Mouse (Mus musculus): ENCODE measurements around the gene Gfy. TPM values are rescaled to one million over a fixed set of nuclear protein-coding genes. Genes with fewer than 3 reads are reported as not detected.

Gene Gfy
- polyA plus RNA-seq, 1 experiment from 2014 or later: not detected

DNA sequence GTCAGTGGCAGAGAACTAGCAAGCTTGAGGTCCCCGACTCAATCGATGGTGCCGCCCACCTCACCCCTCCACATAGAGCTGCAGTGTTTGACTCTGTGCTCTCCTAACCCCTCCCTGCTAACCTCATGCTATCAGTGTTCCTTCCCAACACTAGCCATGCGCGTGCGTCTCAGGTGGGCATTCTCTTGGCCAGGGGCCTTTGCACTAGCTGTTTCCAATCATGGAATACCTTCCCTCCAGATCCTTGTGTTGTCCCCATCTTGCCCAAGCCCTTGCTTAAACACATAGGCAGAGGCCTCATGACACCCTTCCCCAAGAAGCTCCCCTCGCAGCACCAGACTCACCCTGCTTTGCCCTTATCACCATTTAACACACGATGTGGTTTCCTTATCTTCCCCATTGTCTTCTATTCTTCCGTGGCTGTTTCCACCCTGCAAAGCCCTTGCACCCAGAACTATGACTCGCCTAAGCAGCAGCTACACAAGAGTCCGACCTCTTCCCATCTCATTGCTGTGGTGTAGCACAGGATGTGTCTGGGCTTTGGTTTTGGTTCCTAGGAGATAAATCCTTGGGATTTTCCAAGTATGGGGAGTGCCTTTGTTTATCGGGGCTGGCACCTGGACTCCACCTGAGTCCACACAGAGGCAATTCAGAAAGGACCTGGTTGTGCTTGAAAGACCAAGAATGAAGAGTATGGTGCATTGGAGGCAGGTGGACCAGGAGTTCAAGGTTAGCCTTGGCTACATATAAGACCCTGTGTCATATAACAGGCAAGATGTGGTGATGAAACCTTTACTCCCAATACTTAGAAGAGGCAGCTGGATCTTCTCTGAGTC is 42.0 kb downstream of the Gfy start:
- H3K4me1 ChIP-seq (ENCODE audit: insufficient read depth, low read depth, low read length): peaks cover 4% of the 10 kb centered on the region; the same call in 1 of the 2 replicates
- WGBS: 67% methylated on average over 12 of the region's 12 CpGs
- no peak overlapping the region for H3K9ac ChIP-seq (replicated peaks; ENCODE audit: low read depth)
- DNase-seq (ENCODE audit: low spot score): no peak
- no peak overlapping the region for H3K4me2 ChIP-seq (replicated peaks; ENCODE audit: low read depth, low read length)
- ATAC-seq: no peak
- H3K36me3 ChIP-seq (ENCODE audit: insufficient read depth, low read length): no peaks in the 10 kb centered on the region
- H3K27ac ChIP-seq (ENCODE audit: low read length): no peak overlapping the region
- no peak overlapping the region for H3K4me3 ChIP-seq (ENCODE audit: low read depth, low read length)
- TF ChIP-seq CTCF (IDR thresholded peaks at IDR 0.05) (no peak), EP300 (IDR thresholded peaks at IDR 0.05) (no peak)
- H3K9me3 ChIP-seq (ENCODE audit: low read length): no peaks in the 10 kb centered on the region
- no peaks in the 10 kb centered on the region for H3K27me3 ChIP-seq (replicated peaks; ENCODE audit: insufficient read depth, low read length)

DNA sequence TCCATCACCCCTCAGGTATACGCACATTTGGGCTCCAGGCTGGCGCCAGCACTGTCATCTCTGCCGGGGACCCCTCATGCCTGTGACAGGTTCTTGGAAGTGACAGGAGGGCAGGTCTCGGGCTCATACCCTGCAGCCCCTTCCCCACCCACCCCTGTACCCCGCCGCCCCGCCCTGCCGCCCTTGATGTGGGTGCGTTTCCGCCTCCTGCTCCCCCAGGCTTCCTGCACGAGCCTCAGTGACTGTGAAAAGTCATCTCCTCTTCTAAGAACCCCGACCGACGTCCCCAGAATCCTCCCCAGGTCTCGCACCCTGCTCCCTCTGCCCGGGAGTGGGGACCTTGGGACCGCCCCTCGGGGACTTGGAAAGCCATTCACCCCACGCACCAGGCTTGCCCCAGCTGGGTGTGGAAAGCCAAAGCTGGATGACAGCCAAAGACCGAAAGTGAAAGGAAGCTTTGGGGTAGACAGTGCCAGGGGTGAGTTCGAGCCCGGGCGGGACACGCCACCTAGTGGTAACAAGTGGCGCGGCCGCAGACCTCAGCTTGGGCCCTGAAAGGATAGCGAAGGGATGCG is 43.3 kb downstream of the Gfy start, which contains the start of the genes Gm45713 and Flt3l:
Gene Gm45713 (minus strand): TSS at position 239 of the 575 bp plus-strand sequence.
Gene Flt3l (minus strand): TSS at position 440 of the 575 bp plus-strand sequence.
- Histone ChIP-seq H3K4me2 (replicated peaks; ENCODE audit: low read depth, low read length) (peak within 1 kb of the TSS; percentile 78), H3K4me1 (ENCODE audit: insufficient read depth, low read depth, low read length) (peaks cover 4% of the 10 kb centered on the region; the same call in 1 of the 2 replicates), H3K4me3 (ENCODE audit: low read depth, low read length) (peak within 1 kb of the TSS; percentile 62), H3K36me3 (ENCODE audit: insufficient read depth, low read length) (no peaks in the 10 kb centered on the region), H3K27me3 (replicated peaks; ENCODE audit: insufficient read depth, low read length) (no peaks in the 10 kb centered on the region), H3K9me3 (ENCODE audit: low read length) (no peaks in the 10 kb centered on the region), H3K9ac (replicated peaks; ENCODE audit: low read depth) (peak within 1 kb of the TSS; percentile 60), H3K27ac (ENCODE audit: low read length) (peak within 1 kb of the TSS; percentile 32; the same call in 1 of the 2 replicates)
- DNase-seq (ENCODE audit: low spot score): peak; percentile 96
- no peak for TF ChIP-seq EP300 (IDR thresholded peaks at IDR 0.05)
- peak; percentile 98 for TF ChIP-seq CTCF (IDR thresholded peaks at IDR 0.05)
- peak; percentile 90 for ATAC-seq
- WGBS: 1% methylated on average over 27 of the region's 29 CpGs

DNA sequence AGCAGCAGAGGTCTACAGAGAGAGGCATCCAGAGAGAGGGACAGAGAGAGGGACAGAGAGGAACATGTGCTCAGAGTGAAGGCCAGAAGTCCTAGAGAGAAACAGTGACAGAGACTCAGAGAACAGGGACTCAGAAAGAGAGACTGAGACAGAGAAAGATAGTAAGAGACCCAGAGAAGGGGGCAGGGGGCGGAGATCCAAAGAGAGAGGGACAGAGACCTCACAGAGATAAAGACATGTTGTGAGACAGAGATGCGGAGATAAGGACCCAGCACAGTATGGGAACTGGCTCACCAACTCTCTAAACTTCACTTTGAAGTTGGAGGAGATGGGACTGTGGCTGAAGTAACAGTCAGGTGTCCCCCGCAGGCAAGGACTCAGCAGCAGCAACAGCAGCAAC is 44.0 kb downstream of the Gfy start:
- H3K27me3 ChIP-seq (replicated peaks; ENCODE audit: insufficient read depth, low read length): no peaks in the 10 kb centered on the region
- no peak for DNase-seq (ENCODE audit: low spot score)
- peak overlapping the region; percentile 60; the same call in 1 of the 2 replicates for H3K9ac ChIP-seq (replicated peaks; ENCODE audit: low read depth)
- no peaks in the 10 kb centered on the region for H3K9me3 ChIP-seq (ENCODE audit: low read length)
- TF ChIP-seq EP300 (IDR thresholded peaks at IDR 0.05) (no peak), CTCF (IDR thresholded peaks at IDR 0.05) (no peak)
- H3K27ac ChIP-seq (ENCODE audit: low read length): no peak overlapping the region
- H3K4me2 ChIP-seq (replicated peaks; ENCODE audit: low read depth, low read length): peak overlapping the region; percentile 78
- WGBS: 81% methylated on average over 3 of the region's 3 CpGs
- peak overlapping the region; percentile 62; the same call in 1 of the 2 replicates for H3K4me3 ChIP-seq (ENCODE audit: low read depth, low read length)
- H3K4me1 ChIP-seq (ENCODE audit: insufficient read depth, low read depth, low read length): peaks cover 4% of the 10 kb centered on the region; the same call in 1 of the 2 replicates
- H3K36me3 ChIP-seq (ENCODE audit: insufficient read depth, low read length): no peaks in the 10 kb centered on the region
- ATAC-seq: no peak

DNA sequence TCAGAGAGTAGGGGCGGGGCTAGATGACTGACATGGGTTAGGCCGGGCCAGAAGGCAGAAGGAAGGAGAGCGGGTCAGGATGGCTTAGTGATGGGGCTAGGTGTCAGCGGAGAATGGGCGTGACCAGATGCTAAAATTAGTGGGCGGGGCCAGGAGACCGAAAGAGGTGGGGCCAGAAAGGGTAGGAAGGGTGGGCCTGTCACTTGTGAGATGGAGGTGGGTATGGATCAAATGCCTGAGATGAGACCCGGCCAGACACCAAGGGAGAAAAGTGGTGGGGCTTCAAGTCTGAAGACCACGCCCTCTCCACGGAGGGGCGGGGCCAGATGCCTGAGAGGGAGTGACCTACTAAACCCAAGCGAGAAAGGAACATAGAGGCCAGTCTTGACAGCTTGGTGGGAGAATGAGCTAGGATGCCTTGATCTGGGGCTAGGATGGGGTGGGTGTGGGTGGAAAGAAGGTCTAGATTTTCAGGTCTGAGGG is 44.8 kb downstream of the Gfy start:
- H3K27ac ChIP-seq (ENCODE audit: low read length): no peak overlapping the region
- TF ChIP-seq CTCF (IDR thresholded peaks at IDR 0.05): no peak
- no peak for TF ChIP-seq EP300 (IDR thresholded peaks at IDR 0.05)
- H3K9me3 ChIP-seq (ENCODE audit: low read length): no peaks in the 10 kb centered on the region
- DNase-seq (ENCODE audit: low spot score): peak; percentile 57
- no peak overlapping the region for H3K4me3 ChIP-seq (ENCODE audit: low read depth, low read length)
- H3K27me3 ChIP-seq (replicated peaks; ENCODE audit: insufficient read depth, low read length): no peaks in the 10 kb centered on the region
- H3K4me2 ChIP-seq (replicated peaks; ENCODE audit: low read depth, low read length): no peak overlapping the region
- ATAC-seq: peak; percentile 14; the same call in 1 of the 2 replicates
- WGBS: 17% methylated on average over 12 of the region's 12 CpGs
- no peak overlapping the region for H3K9ac ChIP-seq (replicated peaks; ENCODE audit: low read depth)
- H3K4me1 ChIP-seq (ENCODE audit: insufficient read depth, low read depth, low read length): peaks cover 4% of the 10 kb centered on the region; the same call in 1 of the 2 replicates
- H3K36me3 ChIP-seq (ENCODE audit: insufficient read depth, low read length): no peaks in the 10 kb centered on the region

DNA sequence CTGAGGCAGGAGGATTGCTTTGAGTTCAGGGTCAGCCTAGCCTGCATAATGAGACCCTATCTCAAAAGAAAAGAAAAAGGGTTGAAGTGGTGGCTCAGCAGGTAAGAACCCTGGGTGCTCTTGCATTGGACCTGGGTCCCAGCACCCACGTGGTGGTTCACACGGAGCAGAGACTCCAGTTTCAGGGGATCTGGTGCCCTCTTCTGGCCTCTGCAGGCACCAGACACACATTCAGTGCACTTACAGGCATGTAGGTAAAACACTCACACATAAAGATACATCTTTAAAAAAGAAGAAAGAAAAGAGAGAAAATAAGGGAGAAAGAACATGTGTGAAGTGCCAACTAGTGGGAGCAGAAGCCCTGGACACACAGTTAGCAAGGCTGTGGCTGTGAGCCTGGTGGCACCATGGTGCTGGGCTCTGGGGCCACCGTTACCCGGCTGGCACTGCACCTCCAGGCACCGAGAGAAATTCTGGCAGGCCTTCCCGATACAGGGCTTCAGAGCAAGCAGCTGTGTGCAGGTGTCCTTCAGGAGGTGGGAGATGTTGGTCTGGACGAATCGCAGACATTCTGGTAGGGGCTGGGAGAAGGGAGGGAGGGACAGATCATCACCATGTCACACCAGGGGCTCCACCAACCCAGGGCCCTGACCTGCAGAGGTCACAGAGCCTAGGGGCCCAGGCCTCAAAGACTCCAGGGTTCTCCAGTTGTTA is 45.8 kb downstream of the Gfy start:
- TF ChIP-seq CTCF (IDR thresholded peaks at IDR 0.05) (peak; percentile 29), EP300 (IDR thresholded peaks at IDR 0.05) (no peak)
- WGBS: 77% methylated on average over 8 of the region's 8 CpGs
- H3K9me3 ChIP-seq (ENCODE audit: low read length): no peaks in the 10 kb centered on the region
- no peak overlapping the region for H3K27ac ChIP-seq (ENCODE audit: low read length)
- H3K4me2 ChIP-seq (replicated peaks; ENCODE audit: low read depth, low read length): no peak overlapping the region
- peaks cover 4% of the 10 kb centered on the region; the same call in 1 of the 2 replicates for H3K4me1 ChIP-seq (ENCODE audit: insufficient read depth, low read depth, low read length)
- H3K9ac ChIP-seq (replicated peaks; ENCODE audit: low read depth): no peak overlapping the region
- no peaks in the 10 kb centered on the region for H3K36me3 ChIP-seq (ENCODE audit: insufficient read depth, low read length)
- H3K4me3 ChIP-seq (ENCODE audit: low read depth, low read length): no peak overlapping the region
- ATAC-seq (no peak), DNase-seq (ENCODE audit: low spot score) (no peak)
- H3K27me3 ChIP-seq (replicated peaks; ENCODE audit: insufficient read depth, low read length): no peaks in the 10 kb centered on the region

All from lung, postnatal 0 days (tissue).